ENCODE assay signal across 20 mouse cellular contexts in genomic region chr6:34523476-34523875, GRCm38 (mm10).
"Had no signal": no experiment of that assay in that cellular context is flagged by ENCODE, and none has a peak within 500 bp of the region (broad histone marks: within the 10 kb centered on the region; RNA-seq: fewer than 3 reads in every experiment).

No protein-coding gene starts in this region.

- H3K4me2 ChIP-seq: lung, embryonic 14.5 days; midbrain, embryonic 12.5 days; neural tube, embryonic 13.5 days; neural tube, embryonic 15.5 days; stomach, embryonic 15.5 days had no signal

- H3K9ac ChIP-seq: lung, embryonic 14.5 days; midbrain, embryonic 12.5 days; neural tube, embryonic 13.5 days; neural tube, embryonic 15.5 days; stomach, embryonic 15.5 days had no signal

- DNase-seq: lung, adult 18-20 months; lung, embryonic 14.5 days; lung, postnatal 10 days; lung, postnatal 4 days; midbrain, embryonic 14.5 days; retina, postnatal 1 day; right cerebral cortex, adult 18-20 months; right cerebral cortex, postnatal 25 days; right cerebral cortex, postnatal 4 days; thymus, adult 2 months; thymus, postnatal 25 days; thymus, postnatal 4 days had no signal

- ATAC-seq: midbrain, embryonic 16.5 days had no signal

- H3K4me3 ChIP-seq: midbrain, embryonic 10.5 days; midbrain, embryonic 12.5 days; myocyte; neural tube, embryonic 13.5 days; neural tube, embryonic 15.5 days; stomach, embryonic 15.5 days had no signal

- H3K4me1 ChIP-seq: midbrain, embryonic 12.5 days; neural tube, embryonic 13.5 days; neural tube, embryonic 15.5 days had no signal

- H3K36me3 ChIP-seq: midbrain, embryonic 10.5 days; midbrain, embryonic 12.5 days; neural tube, embryonic 13.5 days; neural tube, embryonic 15.5 days; stomach, embryonic 15.5 days had no signal

- H3K27me3 ChIP-seq: midbrain, embryonic 12.5 days; neural tube, embryonic 13.5 days; neural tube, embryonic 15.5 days; stomach, embryonic 15.5 days had no signal

- H3K27ac ChIP-seq: midbrain, embryonic 10.5 days; midbrain, embryonic 12.5 days; neural tube, embryonic 13.5 days; neural tube, embryonic 15.5 days; stomach, embryonic 15.5 days; stomach, postnatal 0 days had no signal

- H3K9me3 ChIP-seq: midbrain, embryonic 10.5 days; midbrain, embryonic 12.5 days; neural tube, embryonic 13.5 days; neural tube, embryonic 15.5 days; stomach, embryonic 15.5 days had no signal
